Mouse (Mus musculus) induced T-regulatory cell, adult 2 months (primary cell): ENCODE measurements around the gene Tor1a.

Experiments
- DNase-seq: peaks from one replicate; pipeline ENCODE4 v3.0.0-alpha.2; 2012; ENCODE audit warnings: low read depth

Gene Tor1a

GRCm38 (mm10) chr2:30967352-30968327, at the start of gene Tor1a:
Gene Tor1a (minus strand): TSS chr2:30967933.
- DNase-seq, result peak; percentile 91

- no peak for DNase-seq
These were observed 45.8 kb upstream of the Tor1a start for GRCm38 (mm10) chr2:31013371-31014120.

GRCm38 (mm10) chr2:31007208-31007607, 39.5 kb upstream of the Tor1a start:
- DNase-seq, result no peak

- no peak for DNase-seq
These were observed 38.7 kb upstream of the Tor1a start for GRCm38 (mm10) chr2:31006434-31006833.

GRCm38 (mm10) chr2:31005453-31005852, 37.7 kb upstream of the Tor1a start:
- no peak for DNase-seq

- no peak for DNase-seq
These were observed 35.1 kb upstream of the Tor1a start for GRCm38 (mm10) chr2:31002857-31003256.

- DNase-seq, result no peak
These were observed 30.9 kb upstream of the Tor1a start for GRCm38 (mm10) chr2:30998443-30999260.

- DNase-seq, result peak; percentile 68
These were observed 27.8 kb upstream of the Tor1a start for GRCm38 (mm10) chr2:30995432-30995996.

- DNase-seq, result no peak
These were observed 27.1 kb upstream of the Tor1a start for GRCm38 (mm10) chr2:30994853-30995252.

GRCm38 (mm10) chr2:30990221-30990620, 22.5 kb upstream of the Tor1a start:
- no peak for DNase-seq

- peak; percentile 68 for DNase-seq
These were observed 17.6 kb upstream of the Tor1a start for GRCm38 (mm10) chr2:30985111-30986020.

- DNase-seq, result no peak
These were observed 15.3 kb upstream of the Tor1a start for GRCm38 (mm10) chr2:30983024-30983423.

GRCm38 (mm10) chr2:30981790-30982513, 14.2 kb upstream of the Tor1a start, which contains the start of the genes BC005624 and Usp20:
Gene BC005624 (minus strand): TSS chr2:30982201.
Gene Usp20 (plus strand): TSS chr2:30982279.
- peak; percentile 100 for DNase-seq

GRCm38 (mm10) chr2:30966826-30967225, 907 bp downstream of the Tor1a start:
- peak; percentile 66 for DNase-seq

GRCm38 (mm10) chr2:30965627-30966026, 2.1 kb downstream of the Tor1a start:
- no peak for DNase-seq

- DNase-seq, result no peak
These were observed 5.0 kb downstream of the Tor1a start for GRCm38 (mm10) chr2:30962570-30963254.

- no peak for DNase-seq
These were observed 7.9 kb downstream of the Tor1a start for GRCm38 (mm10) chr2:30959856-30960255.

- no peak for DNase-seq
These were observed 9.0 kb downstream of the Tor1a start for GRCm38 (mm10) chr2:30958726-30959125.

- DNase-seq, result no peak
These were observed 10.2 kb downstream of the Tor1a start for GRCm38 (mm10) chr2:30957511-30957910.
